Mouse (Mus musculus) cerebellum, postnatal 14 days (tissue): ENCODE measurements at regions not wholly inside any gene's neighbourhood (a gene's known extent, or its start where the extent isn't known, plus 50 kb on each side); places are given as distances from the start of the nearest gene placed in this dataset.

Experiments used
- DNase-seq, 2 experiments: peaks; one replicate each; pipeline ENCODE4 v3.0.0; 2021; ENCODE audit warnings: mixed read lengths in 2 of 2

GRCm38 (mm10) chr7:73286244-73286643, 89.1 kb upstream of the Rgma start:
- no peak for DNase-seq

GRCm38 (mm10) chr7:73293337-73293736, 82.0 kb upstream of the Rgma start:
- no peak for DNase-seq

DNA sequence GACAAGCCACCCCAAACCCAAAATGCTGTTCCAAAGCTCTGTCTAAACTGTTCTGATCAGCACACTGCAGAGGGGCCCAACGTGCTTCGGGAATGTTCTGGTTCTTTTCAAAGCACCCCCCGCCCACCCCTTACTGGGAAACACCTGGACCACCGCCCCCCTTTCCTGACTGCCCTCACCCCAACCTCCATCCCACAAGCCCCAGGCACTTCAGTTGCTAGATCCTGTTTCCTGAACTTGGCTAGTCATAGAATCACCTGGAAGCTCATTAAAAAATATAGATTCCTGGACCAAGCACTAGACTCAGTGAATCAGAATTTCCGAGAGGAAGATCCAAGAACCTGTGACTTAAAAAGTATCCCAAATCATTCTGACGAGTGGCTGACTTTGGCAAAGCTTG, 80.9 kb upstream of the Rgma start:
- DNase-seq, result no peak

GRCm38 (mm10) chr7:73302501-73302900, 72.8 kb upstream of the Rgma start:
- no peak for DNase-seq

GRCm38 (mm10) chr7:73303818-73304217, 71.5 kb upstream of the Rgma start:
- DNase-seq, result no peak

- no peak for DNase-seq
Observed at GRCm38 (mm10) chr7:73304799-73305198, 70.5 kb upstream of the Rgma start.

DNA sequence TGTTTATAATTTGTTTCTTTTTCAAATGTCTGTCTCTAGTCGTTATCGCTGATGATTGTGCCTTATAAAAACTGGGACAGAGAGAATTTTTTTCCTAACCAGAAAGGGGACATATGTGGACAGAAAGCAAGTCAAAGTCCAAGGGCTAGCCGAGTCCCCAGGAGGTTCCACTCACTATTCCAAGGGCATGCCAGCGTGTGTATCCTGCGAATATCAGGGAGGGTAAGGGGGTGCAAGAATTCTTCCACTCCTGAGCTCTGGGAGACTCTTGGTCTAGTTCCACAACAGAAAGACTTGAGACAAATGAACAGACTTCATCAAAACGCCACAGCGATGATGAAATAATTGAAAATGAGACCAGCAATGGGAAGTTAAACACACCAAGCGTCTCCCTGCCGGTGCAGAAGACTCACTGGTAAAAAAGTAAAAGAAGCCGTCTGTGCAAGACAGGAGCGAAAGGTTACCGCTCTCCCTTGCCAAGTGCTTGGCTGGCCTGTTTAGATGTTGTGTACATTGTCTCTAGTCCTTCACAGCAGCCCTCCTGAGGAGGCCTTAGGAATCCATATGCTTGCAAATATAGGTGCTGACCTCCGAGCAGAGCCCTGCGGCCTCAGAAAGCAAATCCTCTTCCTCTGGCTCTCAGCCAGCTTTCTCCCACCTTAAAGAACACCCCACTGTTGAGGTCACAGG, 69.9 kb upstream of the Rgma start:
- no peak for DNase-seq

GRCm38 (mm10) chr7:73306296-73306695, 69.0 kb upstream of the Rgma start:
- DNase-seq, result no peak

DNA sequence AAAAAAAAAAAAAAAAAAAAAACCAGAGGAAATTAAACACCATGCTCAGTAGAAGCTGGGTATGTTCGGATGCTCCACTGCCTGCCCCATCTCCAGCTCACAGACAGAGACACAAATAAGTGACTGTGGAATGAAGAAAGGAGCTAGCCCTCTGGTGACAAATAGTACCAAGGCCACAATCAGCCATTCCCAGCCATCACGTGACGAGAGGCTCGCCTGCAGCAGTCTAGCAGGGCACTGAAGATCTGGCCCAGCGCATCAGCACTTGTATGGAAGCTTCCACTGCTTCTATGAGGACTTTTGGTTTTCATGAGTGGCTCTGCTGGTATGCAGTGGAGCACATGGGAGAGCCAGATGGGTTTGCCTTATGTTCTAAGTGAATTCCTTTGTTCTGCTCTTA, 68.6 kb upstream of the Rgma start:
- no peak for DNase-seq

DNA sequence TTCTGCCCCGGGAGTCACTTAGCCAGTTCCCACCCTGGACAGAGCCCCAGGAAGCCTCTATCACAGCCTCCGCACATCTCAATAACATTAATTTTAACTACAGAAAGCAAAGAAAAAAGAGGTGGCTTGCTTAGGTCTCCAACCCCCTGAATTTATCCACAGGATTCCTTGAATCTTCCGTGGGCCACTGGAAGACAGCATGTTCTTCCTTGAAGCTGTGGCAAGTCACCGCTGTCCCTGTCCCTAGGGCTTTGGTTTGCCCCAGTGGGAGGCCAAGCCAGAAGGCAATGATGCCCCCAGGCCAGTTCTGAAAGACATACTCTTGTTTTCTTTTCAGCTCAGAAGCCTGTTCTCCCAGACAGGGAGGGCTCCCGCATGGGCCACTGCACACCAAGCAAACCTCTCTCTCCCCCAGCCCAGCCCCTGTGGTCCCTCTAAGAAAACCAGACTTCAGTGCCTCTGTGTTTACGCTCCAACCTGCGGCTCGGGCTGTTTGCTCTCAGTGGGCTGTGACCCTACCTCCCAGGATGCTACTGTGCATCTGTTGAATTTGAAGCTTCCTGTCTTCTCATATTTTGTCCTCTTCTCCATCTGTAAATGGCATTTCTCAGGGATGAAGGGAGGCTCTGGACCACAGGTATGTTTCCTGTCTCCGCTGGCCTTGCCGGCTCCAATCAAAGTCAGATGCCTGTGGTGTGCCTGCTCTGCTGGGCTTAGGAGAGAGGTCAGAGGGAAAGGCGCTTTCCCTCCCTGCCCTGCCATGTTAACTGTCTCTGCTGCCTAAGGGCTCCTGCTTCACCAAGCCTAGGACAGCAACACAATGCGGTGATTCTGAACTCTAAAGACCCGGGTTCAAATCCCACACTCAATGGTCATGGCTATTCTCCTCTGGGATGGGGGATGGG, 67.5 kb upstream of the Rgma start:
- no peak for DNase-seq

DNA sequence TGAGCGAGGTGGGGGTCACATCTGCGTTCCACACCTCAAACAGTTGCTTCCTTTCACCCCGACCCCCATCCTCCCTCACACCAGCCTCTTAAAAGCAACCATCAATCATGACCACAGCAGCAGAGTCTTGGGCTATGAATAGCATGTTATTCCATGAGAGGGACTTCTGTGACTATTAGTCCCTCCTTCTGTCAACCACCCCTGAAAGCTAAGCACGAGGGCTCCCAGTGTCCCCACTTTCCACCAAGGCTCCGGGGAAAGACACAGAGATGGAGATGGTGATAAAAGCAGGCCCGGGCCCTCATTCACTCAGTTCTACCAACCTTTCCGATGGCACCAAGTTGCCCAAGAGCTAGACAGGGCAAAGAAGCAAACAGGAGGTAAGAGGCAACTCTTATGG, 66.3 kb upstream of the Rgma start:
- no peak for DNase-seq

- DNase-seq, result no peak
Observed at GRCm38 (mm10) chr7:73310056-73310455, 65.3 kb upstream of the Rgma start.

GRCm38 (mm10) chr7:73310581-73311136, 64.7 kb upstream of the Rgma start:
- no peak for DNase-seq

- no peak for DNase-seq
Observed at GRCm38 (mm10) chr7:73315555-73315954, 59.8 kb upstream of the Rgma start.

- DNase-seq, result no peak
Observed at GRCm38 (mm10) chr7:73317574-73317973, 57.7 kb upstream of the Rgma start.

DNA sequence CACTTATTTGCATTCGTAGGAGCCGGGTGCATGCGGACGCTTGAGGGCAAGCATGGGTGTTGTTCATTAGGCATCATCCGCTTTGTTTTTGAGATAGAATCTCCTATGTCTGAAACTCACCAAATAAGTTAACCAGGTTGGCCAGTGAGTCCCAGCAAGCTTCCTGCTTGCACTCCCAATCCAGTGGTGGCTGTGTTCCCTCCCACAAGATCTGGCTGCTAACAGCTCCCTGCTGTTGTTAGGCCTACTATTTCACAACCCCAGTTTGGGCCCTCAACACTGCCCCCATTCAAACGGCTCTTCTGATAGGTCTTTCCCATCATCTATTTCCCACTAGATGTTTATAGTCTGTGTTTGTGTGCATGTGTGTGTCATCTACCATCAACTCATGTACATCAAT, 56.3 kb upstream of the Rgma start:
- DNase-seq, result no peak

GRCm38 (mm10) chr7:73319994-73320393, 55.3 kb upstream of the Rgma start:
- DNase-seq, result peak in 1 of 2 experiments; percentile 17

GRCm38 (mm10) chr7:73322466-73323151, 52.7 kb upstream of the Rgma start:
- DNase-seq, result no peak

GRCm38 (mm10) chr7:73323556-73323955, 51.8 kb upstream of the Rgma start:
- no peak for DNase-seq

- DNase-seq, result no peak
Observed at GRCm38 (mm10) chr7:73325503-73325902, 49.8 kb upstream of the Rgma start.
